Mouse (Mus musculus) heart, embryonic 13.5 days (tissue): Measurements from ENCODE around the gene C130032M10Rik. TPM values are rescaled to one million over a fixed set of nuclear protein-coding genes. Genes with fewer than 3 reads are reported as not detected.

Experiments
- ATAC-seq: fragments of 200-750 bp; cut with Nextera tagmentation; 2 replicates; pipeline ENCODE4 v1.8.0; 2017; ENCODE audit warnings: moderate TSS enrichment; ENCODE audit not compliant: insufficient number of reproducible peaks, low FRiP score, low TSS enrichment; ENCODE audit errors: extremely low read depth
- H3K27ac ChIP-seq: fragments of 300-500 bp; sonication (generic); replicated peaks from 2 replicates; pipeline ENCODE4 v1.5.1; 2015; ENCODE audit warnings: moderate library complexity, mild to moderate bottlenecking, inconsistent platforms
- H3K27me3 ChIP-seq: fragments of 300-500 bp; sonication (generic); replicated peaks from 2 replicates; pipeline ENCODE4 v1.6.1; 2015; ENCODE audit warnings: mild to moderate bottlenecking, inconsistent platforms
- H3K36me3 ChIP-seq: fragments of 300-500 bp; sonication (generic); 2 replicates; pipeline ENCODE4 v1.6.1; 2015; ENCODE audit warnings: mild to moderate bottlenecking, inconsistent platforms
- H3K4me1 ChIP-seq: fragments of 300-500 bp; sonication (generic); 2 replicates; pipeline ENCODE4 v1.6.1; 2015; ENCODE audit warnings: inconsistent platforms
- H3K4me2 ChIP-seq: fragments of 300-500 bp; sonication (generic); 2 replicates; pipeline ENCODE4 v1.6.1; 2015; ENCODE audit warnings: inconsistent platforms, mild to moderate bottlenecking, moderate library complexity
- H3K4me3 ChIP-seq: fragments of 300-500 bp; sonication (generic); 2 replicates; pipeline ENCODE4 v1.5.1; 2015; ENCODE audit warnings: moderate library complexity, mild to moderate bottlenecking, inconsistent platforms
- H3K9ac ChIP-seq: fragments of 300-500 bp; sonication (generic); 2 replicates; pipeline ENCODE4 v1.6.1; 2015; ENCODE audit warnings: inconsistent platforms, mild to moderate bottlenecking, moderate library complexity
- H3K9me3 ChIP-seq: fragments of 300-500 bp; sonication (generic); 2 replicates; pipeline ENCODE4 v1.6.1; 2016; ENCODE audit warnings: inconsistent platforms
- WGBS: fragments of 180-500 bp; shearing (Covaris S2); methylation state at CpG from one replicate; pipeline ENCODE4 v1.1.7; 2015; ENCODE audit warnings: mixed read lengths; 5-methylcytosine and 5-hydroxymethylcytosine counted together
- polyA plus RNA-seq: library from polyadenylated mRNA; unstranded; fragments of >200 nt; fragmentation: Nextera tagmentation; extraction: Ambion mirVana; gene quantifications from 2 replicates; pipeline ENCODE4 v1.2.1, GENCODE M21; 2015

The C130032M10Rik gene
- polyA plus RNA-seq: 0.89 and 1.0 TPM in 2 replicates

- Histone ChIP-seq H3K27me3 (no peaks in the 10 kb centered on the region), H3K27ac (peak within 1 kb of the TSS; percentile 51), H3K9me3 (peaks cover 20% of the 10 kb centered on the region), H3K4me3 (peak within 1 kb of the TSS; percentile 17; the same call in 1 of the 2 replicates), H3K36me3 (peaks cover 17% of the 10 kb centered on the region), H3K9ac (peak within 1 kb of the TSS; percentile 70), H3K4me2 (peak within 1 kb of the TSS; percentile 59), H3K4me1 (peaks cover 21% of the 10 kb centered on the region)
- ATAC-seq: no peak
- 28% methylated on average over 11 of the region's 11 CpGs for WGBS
Measured at GRCm38 (mm10) chr9:114515364-114515763, at the start of gene C130032M10Rik. TSS of gene C130032M10Rik (plus strand) at chr9:114515697.

- Histone ChIP-seq H3K9ac (no peak overlapping the region), H3K27ac (no peak overlapping the region), H3K9me3 (0 out of 2 replicates have a peak, but pooled peaks cover 2% of the 10 kb centered on the region), H3K4me1 (peaks cover 4% of the 10 kb centered on the region; the same call in 1 of the 2 replicates), H3K4me3 (no peak overlapping the region), H3K27me3 (no peaks in the 10 kb centered on the region), H3K36me3 (peaks cover 46% of the 10 kb centered on the region), H3K4me2 (no peak overlapping the region)
- no peak for ATAC-seq
- 60% methylated on average over 7 of the region's 7 CpGs for WGBS
Measured at GRCm38 (mm10) chr9:114466871-114467270, 48.6 kb upstream of the C130032M10Rik start.

- H3K27ac ChIP-seq: no peak overlapping the region
- H3K9ac ChIP-seq: no peak overlapping the region
- no peak overlapping the region for H3K4me2 ChIP-seq
- no peaks in the 10 kb centered on the region for H3K27me3 ChIP-seq
- 0 out of 2 replicates have a peak, but pooled peaks cover 2% of the 10 kb centered on the region for H3K9me3 ChIP-seq
- no peak overlapping the region for H3K4me3 ChIP-seq
- H3K36me3 ChIP-seq: peaks cover 32% of the 10 kb centered on the region
- peak; percentile 44; the same call in 1 of the 2 replicates for ATAC-seq
- peaks cover 4% of the 10 kb centered on the region; the same call in 1 of the 2 replicates for H3K4me1 ChIP-seq
- 73% methylated on average over 5 of the region's 5 CpGs for WGBS
Measured at GRCm38 (mm10) chr9:114468217-114468616, 47.3 kb upstream of the C130032M10Rik start.

- H3K27me3 ChIP-seq: no peaks in the 10 kb centered on the region
- no peak overlapping the region for H3K4me3 ChIP-seq
- H3K36me3 ChIP-seq: peaks cover 30% of the 10 kb centered on the region
- 0 out of 2 replicates have a peak, but pooled peaks cover 2% of the 10 kb centered on the region for H3K9me3 ChIP-seq
- ATAC-seq: no peak
- H3K4me1 ChIP-seq: peaks cover 4% of the 10 kb centered on the region; the same call in 1 of the 2 replicates
- no peak overlapping the region for H3K4me2 ChIP-seq
- H3K27ac ChIP-seq: no peak overlapping the region
- WGBS: 90% methylated on average over 4 of the region's 4 CpGs
- H3K9ac ChIP-seq: no peak overlapping the region
Measured at GRCm38 (mm10) chr9:114468701-114469100, 46.8 kb upstream of the C130032M10Rik start.

GRCm38 (mm10) chr9:114471892-114472291, 43.6 kb upstream of the C130032M10Rik start:
- H3K27ac ChIP-seq: no peak overlapping the region
- no peaks in the 10 kb centered on the region for H3K27me3 ChIP-seq
- WGBS: 79% methylated on average over 7 of the region's 7 CpGs
- ATAC-seq: no peak
- peaks cover 3% of the 10 kb centered on the region; the same call in 1 of the 2 replicates for H3K4me1 ChIP-seq
- H3K4me2 ChIP-seq: no peak overlapping the region
- no peak overlapping the region for H3K4me3 ChIP-seq
- peaks cover 14% of the 10 kb centered on the region for H3K36me3 ChIP-seq
- 0 out of 2 replicates have a peak, but pooled peaks cover 2% of the 10 kb centered on the region for H3K9me3 ChIP-seq
- no peak overlapping the region for H3K9ac ChIP-seq

- whole genome bisulfite sequencing: 82% methylated on average over 9 of the region's 9 CpGs
- no peaks in the 10 kb centered on the region for H3K4me1 ChIP-seq
- H3K4me2 ChIP-seq: no peak overlapping the region
- H3K27ac ChIP-seq: no peak overlapping the region
- ATAC-seq: no peak
- H3K36me3 ChIP-seq: 0 out of 2 replicates have a peak, but pooled peaks cover 9% of the 10 kb centered on the region
- no peaks in the 10 kb centered on the region for H3K27me3 ChIP-seq
- H3K9me3 ChIP-seq: no peaks in the 10 kb centered on the region
- no peak overlapping the region for H3K9ac ChIP-seq
- H3K4me3 ChIP-seq: no peak overlapping the region
Measured at GRCm38 (mm10) chr9:114477019-114477418, 38.5 kb upstream of the C130032M10Rik start.

- H3K9me3 ChIP-seq: no peaks in the 10 kb centered on the region
- no peak overlapping the region for H3K4me2 ChIP-seq
- 0 out of 2 replicates have a peak, but pooled peaks cover 6% of the 10 kb centered on the region for H3K36me3 ChIP-seq
- no peak overlapping the region for H3K9ac ChIP-seq
- no peak overlapping the region for H3K27ac ChIP-seq
- ATAC-seq: no peak
- 63% methylated on average over 3 of the region's 3 CpGs for WGBS
- no peak overlapping the region for H3K4me3 ChIP-seq
- no peaks in the 10 kb centered on the region for H3K4me1 ChIP-seq
- no peaks in the 10 kb centered on the region for H3K27me3 ChIP-seq
Measured at GRCm38 (mm10) chr9:114480940-114481339, 34.6 kb upstream of the C130032M10Rik start.

GRCm38 (mm10) chr9:114484771-114485170, 30.7 kb upstream of the C130032M10Rik start:
- no peaks in the 10 kb centered on the region for H3K4me1 ChIP-seq
- no peak overlapping the region for H3K4me3 ChIP-seq
- no peak overlapping the region for H3K4me2 ChIP-seq
- WGBS: 76% methylated on average over 5 of the region's 5 CpGs
- no peaks in the 10 kb centered on the region for H3K9me3 ChIP-seq
- no peaks in the 10 kb centered on the region for H3K27me3 ChIP-seq
- no peak overlapping the region for H3K9ac ChIP-seq
- H3K27ac ChIP-seq: no peak overlapping the region
- no peaks in the 10 kb centered on the region for H3K36me3 ChIP-seq
- ATAC-seq: no peak

GRCm38 (mm10) chr9:114486808-114487207, 28.7 kb upstream of the C130032M10Rik start:
- Histone ChIP-seq H3K27ac (no peak overlapping the region), H3K36me3 (no peaks in the 10 kb centered on the region), H3K27me3 (no peaks in the 10 kb centered on the region), H3K9me3 (no peaks in the 10 kb centered on the region), H3K4me2 (no peak overlapping the region), H3K9ac (no peak overlapping the region), H3K4me3 (no peak overlapping the region), H3K4me1 (no peaks in the 10 kb centered on the region)
- 80% methylated on average over 4 of the region's 4 CpGs for WGBS
- ATAC-seq: no peak

GRCm38 (mm10) chr9:114487481-114488258, 27.8 kb upstream of the C130032M10Rik start:
- no peak overlapping the region for H3K4me2 ChIP-seq
- WGBS: 78% methylated on average over 23 of the region's 23 CpGs
- no peak overlapping the region for H3K4me3 ChIP-seq
- no peak overlapping the region for H3K9ac ChIP-seq
- H3K4me1 ChIP-seq: no peaks in the 10 kb centered on the region
- ATAC-seq: no peak
- H3K9me3 ChIP-seq: no peaks in the 10 kb centered on the region
- no peaks in the 10 kb centered on the region for H3K27me3 ChIP-seq
- no peak overlapping the region for H3K27ac ChIP-seq
- no peaks in the 10 kb centered on the region for H3K36me3 ChIP-seq

- peaks cover 15% of the 10 kb centered on the region for H3K27me3 ChIP-seq
- no peak overlapping the region for H3K9ac ChIP-seq
- WGBS: 82% methylated on average over 7 of the region's 7 CpGs
- H3K9me3 ChIP-seq: no peaks in the 10 kb centered on the region
- H3K27ac ChIP-seq: no peak overlapping the region
- no peak overlapping the region for H3K4me3 ChIP-seq
- no peak for ATAC-seq
- no peaks in the 10 kb centered on the region for H3K36me3 ChIP-seq
- no peak overlapping the region for H3K4me2 ChIP-seq
- H3K4me1 ChIP-seq: 0 out of 2 replicates have a peak, but pooled peaks cover 4% of the 10 kb centered on the region
Measured at GRCm38 (mm10) chr9:114496469-114496868, 19.0 kb upstream of the C130032M10Rik start.
